Mouse (Mus musculus): ENCODE results near the gene Dock10.

The Dock10 gene

DNA sequence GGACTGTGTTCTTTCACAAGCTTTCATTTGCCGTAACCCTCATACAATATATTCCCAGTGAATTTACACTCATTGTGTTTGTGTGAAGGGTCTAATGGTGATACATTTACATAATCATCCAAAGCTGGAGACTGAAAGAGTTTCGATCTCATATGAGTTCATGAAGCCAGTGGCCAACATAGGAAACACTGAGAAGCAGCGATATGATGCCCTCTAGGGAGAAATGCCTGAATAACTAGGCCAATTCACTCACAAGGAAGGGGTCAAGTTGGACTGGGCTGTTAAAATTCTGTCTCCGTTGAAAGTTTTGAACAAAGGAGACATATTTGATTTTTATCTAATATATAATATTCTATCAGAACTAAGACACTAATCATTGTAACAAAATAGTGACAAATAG lies 30.9 kb downstream of the Dock10 start:
- no peak for DNase-seq (ENCODE audit: low spot score)

- no peak for DNase-seq (ENCODE audit: low spot score)
Measured at GRCm38 (mm10) chr1:80722647-80723046, 35.7 kb downstream of the Dock10 start.

DNA sequence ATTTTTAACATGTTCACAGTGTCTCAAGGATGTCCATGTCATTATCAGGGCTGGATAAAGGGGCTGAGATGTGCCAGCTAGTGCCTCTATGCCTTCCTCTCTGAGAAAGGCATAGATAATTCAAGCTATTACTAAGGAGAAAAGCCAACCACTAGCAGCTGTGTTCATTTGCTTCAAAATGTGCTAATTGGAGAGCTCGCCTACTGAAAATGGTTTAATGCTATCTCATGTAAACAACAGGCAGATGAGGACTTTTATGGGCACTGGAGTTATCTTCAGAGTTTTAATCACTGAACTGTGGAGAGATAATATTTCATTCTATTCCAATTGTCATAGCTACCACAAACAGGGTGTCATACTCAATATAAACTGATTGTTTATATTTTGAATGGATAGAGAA lies 36.3 kb downstream of the Dock10 start:
- DNase-seq (ENCODE audit: low spot score): no peak

DNA sequence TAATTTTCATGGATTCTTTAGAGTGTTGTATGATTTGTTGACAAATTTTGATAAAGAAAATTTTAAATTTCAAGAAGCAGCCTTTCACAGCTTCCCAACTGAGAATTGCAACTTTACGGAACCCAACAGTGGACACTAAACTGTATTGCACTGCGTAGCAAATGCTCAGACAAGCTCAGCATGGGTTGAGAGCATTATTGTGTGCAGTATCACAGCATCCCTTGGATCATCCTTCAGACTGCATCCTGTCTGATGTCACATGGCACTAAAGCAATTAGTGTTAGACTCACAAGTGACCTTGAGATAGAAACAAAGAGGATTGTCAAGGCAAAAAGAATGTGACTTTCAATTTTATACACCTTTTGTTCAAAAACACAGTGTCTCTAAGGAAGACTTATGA lies 37.1 kb downstream of the Dock10 start:
- no peak for DNase-seq (ENCODE audit: low spot score)

DNA sequence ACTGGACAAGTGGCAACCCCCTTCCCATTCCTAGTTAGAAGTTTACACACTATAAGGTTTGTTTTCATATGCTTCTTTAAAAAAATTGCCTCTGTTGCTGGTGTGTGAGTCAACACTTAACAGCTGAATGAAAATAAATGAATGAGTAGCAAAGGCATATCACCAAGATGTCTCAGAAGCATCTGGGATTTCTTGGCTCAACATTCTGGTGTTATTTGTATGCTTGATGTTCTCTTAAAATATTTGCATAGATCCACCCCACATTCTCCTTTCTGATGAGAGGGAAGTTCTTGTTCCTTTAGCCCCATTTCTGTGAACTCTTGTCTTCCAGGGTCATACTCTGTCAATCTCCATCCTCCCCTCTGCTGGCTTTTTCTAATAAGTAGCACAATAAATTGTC lies 38.2 kb downstream of the Dock10 start:
- no peak for DNase-seq (ENCODE audit: low spot score)

- no peak for DNase-seq (ENCODE audit: low spot score)
Measured at GRCm38 (mm10) chr1:80719436-80719835, 38.9 kb downstream of the Dock10 start.

- no peak for DNase-seq (ENCODE audit: low spot score)
Measured at GRCm38 (mm10) chr1:80718666-80719065, 39.7 kb downstream of the Dock10 start.

DNA sequence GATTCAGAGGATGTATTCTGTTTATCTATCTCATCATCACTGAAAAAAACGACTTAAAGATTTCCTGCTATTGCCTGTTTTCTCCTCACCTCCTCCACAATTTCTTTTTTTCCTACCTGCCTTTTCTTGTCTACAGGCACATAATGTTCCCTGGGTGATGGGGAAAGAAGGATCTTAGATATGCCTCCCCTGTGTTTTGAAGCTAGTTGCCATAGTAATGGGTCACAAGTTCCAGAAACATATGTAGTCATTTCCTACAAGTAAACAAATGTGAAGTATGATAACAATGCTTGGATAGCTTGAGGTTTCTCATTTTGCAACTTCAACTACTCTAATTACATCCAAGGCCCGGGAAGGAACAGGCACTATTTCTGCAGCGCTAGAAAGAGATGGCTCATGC lies 42.4 kb downstream of the Dock10 start:
- DNase-seq (ENCODE audit: low spot score): no peak

DNA sequence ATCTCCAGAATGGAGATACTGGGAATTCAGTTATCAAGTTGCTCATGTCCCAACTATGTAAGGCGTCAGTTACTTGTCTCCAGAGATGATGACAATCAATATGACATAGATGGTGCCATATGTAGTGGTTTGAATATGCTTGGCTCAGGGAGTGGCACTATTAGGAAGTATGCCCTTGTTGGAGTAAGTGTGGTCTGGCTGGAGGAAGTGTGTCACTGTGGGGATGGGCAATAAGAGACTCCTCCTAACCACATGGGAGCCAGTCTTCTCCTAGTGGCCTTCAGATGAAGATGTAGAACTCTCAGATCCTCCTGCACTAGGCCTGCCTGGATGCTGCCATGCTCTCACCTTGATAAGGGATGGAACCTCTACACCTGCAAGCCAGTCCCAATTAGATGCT lies 44.4 kb downstream of the Dock10 start:
- DNase-seq (ENCODE audit: low spot score): no peak

- peak; percentile 14 for DNase-seq (ENCODE audit: low spot score)
Measured at GRCm38 (mm10) chr1:80710607-80711261, 47.6 kb downstream of the Dock10 start.

- no peak for DNase-seq (ENCODE audit: low spot score)
Measured at GRCm38 (mm10) chr1:80710097-80710541, 48.2 kb downstream of the Dock10 start.

GRCm38 (mm10) chr1:80709299-80709698 lies 49.0 kb downstream of the Dock10 start:
- DNase-seq (ENCODE audit: low spot score): no peak

- DNase-seq (ENCODE audit: low spot score): no peak
Measured at GRCm38 (mm10) chr1:80703279-80703678, 55.0 kb downstream of the Dock10 start.

GRCm38 (mm10) chr1:80676004-80676673 lies 82.2 kb downstream of the Dock10 start:
- DNase-seq (ENCODE audit: low spot score): no peak

DNA sequence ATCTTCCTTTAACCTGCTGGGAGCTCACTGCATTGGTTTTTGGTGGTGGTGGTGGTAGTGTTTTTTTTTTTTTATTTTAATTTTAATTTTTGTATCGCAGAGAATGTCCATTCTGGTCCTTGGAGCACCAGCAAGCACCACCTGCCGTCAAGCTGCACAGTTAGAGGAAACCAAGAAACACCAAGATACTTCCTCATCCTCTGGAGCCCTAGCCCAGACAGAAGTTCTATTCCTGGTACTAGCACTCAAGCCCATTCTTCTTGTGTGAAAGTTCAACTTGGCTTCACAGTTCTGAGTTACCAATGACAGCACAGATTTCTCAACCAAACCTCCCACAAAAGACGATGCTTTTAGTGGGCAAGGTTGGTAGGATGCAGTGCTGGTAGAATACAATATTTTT lies 86.6 kb downstream of the Dock10 start:
- DNase-seq (ENCODE audit: low spot score): no peak

DNA sequence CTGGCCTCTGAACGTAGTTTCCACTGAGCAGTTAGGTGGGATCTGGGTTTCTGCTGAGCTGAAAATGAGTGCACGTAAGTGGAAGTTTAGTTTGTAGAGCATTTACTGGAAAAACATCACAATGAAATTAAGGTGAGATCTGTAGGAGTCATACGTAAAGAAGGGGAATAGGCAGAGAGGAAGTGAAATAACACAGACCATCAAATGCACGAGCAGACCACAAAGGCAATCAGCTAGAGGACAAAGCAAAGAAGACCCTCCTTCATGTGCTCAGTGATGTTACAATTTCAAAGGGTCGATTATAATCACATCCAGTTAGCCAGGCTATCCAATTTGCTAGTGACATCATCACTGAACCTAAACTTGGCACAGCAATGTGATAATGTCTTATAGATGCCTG lies 87.3 kb downstream of the Dock10 start:
- no peak for DNase-seq (ENCODE audit: low spot score)

GRCm38 (mm10) chr1:80670387-80670786 lies 87.9 kb downstream of the Dock10 start:
- no peak for DNase-seq (ENCODE audit: low spot score)

GRCm38 (mm10) chr1:80665761-80666160 lies 92.6 kb downstream of the Dock10 start:
- no peak for DNase-seq (ENCODE audit: low spot score)

GRCm38 (mm10) chr1:80665161-80665560 lies 93.2 kb downstream of the Dock10 start:
- DNase-seq (ENCODE audit: low spot score): no peak

DNA sequence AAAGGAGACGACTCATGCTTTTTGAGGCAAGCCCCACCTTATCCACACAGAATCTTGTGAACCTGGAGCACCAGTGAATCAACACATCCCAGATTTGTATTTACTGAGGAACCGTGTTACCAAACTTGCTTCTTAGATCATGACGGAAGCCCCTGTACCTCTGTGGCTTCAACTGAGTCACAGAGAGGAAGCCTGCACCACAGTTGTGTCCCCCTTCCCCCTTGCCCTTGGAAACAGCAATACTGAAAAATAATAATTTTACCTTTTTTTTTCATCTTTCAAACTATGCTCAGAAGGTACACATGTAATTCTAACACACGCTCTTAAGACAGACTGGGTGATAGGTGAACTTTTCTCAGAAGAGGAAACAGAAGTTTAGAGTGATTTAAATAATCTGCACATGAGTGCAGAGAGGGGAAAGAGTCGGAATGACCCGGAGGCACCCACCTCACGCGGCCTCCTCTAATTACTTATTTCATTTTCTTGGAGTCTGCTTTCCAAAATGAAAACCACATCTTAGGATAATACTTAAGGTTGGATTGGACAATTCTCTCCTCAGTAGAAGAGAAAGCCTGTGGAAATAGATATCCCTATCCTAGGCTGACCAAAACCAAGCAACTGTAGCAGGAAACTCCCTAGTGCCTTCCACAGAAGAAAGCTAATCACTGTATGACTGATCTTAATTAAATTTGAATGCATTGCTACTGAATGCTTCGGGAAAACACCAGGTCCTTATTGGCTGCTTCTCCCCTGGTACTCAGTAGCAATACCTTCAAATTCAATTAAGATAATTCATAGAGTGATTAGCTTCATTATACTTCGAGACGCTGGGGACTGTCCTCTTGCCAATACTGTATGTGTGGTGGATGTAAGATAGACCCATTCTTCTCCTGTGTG lies 96.6 kb downstream of the Dock10 start:
- DNase-seq (ENCODE audit: low spot score): no peak

DNA sequence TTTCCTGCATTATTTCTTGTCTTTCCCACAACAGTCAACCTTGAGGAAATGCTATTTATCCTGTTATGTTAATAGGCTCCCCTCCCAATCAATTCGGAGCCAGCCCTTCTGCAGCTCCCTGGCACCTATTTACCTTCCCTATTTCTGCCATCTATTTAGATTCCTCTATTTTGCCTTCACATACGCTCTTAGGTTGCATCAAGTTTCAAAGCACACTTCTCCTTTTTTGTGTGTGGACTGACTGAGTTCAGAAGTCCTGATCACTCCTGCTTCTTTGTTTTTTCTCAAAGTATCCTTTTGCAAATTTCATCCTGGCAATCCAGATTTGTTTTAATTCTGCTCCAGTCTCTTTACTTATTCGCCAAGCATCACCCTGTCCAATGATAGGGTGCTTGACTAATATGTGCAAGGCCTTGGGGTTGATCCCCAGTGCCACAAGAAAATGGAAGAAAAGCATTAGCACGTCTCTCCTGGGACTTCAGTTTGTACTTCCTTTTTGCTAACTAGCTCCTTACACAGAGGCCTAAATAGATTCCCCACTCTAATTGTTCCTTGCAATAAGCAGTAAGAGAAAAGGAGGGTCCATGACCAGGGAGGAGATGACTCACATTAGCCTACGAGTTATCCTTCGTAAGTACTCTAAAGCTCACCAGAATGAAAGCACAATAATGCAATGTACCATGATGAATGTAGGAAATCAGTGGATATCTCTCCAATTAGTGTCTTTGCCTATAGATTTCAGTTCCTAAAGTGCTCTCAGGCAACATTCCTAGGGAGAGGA lies 98.7 kb downstream of the Dock10 start:
- DNase-seq (ENCODE audit: low spot score): no peak

DNA sequence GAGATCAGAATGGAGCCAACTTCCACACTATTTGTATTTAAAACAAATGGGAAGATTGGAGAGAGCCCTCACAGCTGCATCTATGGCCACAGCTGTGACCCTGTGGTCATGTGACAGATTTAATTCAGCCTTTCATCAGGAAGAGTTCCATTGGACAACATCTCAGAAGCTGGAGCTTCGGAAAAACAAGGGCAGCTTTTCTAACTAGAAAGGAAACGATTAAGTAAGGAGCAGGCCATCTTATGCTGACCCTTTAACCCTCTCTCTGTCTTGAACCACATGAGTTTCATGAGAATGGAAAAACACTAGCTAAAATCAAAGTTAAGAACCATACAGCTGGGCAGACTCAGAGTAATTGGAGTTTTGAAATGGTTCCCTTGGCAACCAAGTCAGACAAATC lies 101.9 kb downstream of the Dock10 start:
- DNase-seq (ENCODE audit: low spot score): no peak
